Mouse (Mus musculus): ENCODE data around the gene Sptan1. TPM values are rescaled to one million over a fixed set of nuclear protein-coding genes. Genes with fewer than 3 reads are reported as not detected.

Gene Sptan1
- total and polyA plus RNA-seq, 3 experiments: 26.2 to 29.5 TPM; not detected in 1

- Histone ChIP-seq H3K27ac (ENCODE audit: control insufficient read depth, low read depth, low read length) (no peak overlapping the region), H3K4me1 (ENCODE audit: control insufficient read depth in 1 of 2, insufficient read depth in 2 of 2, low read length in 2 of 2) (peaks cover 0 to 5% of the 10 kb centered on the region in 2 experiments; a peak in 2 of 4 replicates), H3K9me3 (replicated peaks; ENCODE audit: insufficient read depth, low read length) (no peaks in the 10 kb centered on the region), H3K79me2 (ENCODE audit: control insufficient read depth, insufficient read depth, low read length, poor library complexity) (no peaks in the 10 kb centered on the region), H3K27me3 (ENCODE audit: control insufficient read depth in 1 of 2, insufficient read depth in 2 of 2, low read length in 2 of 2) (no peaks in the 10 kb centered on the region), H3K4me3 (ENCODE audit: control insufficient read depth in 1 of 2, insufficient read depth in 1 of 2, low read depth in 2 of 2, low read length in 2 of 2) (no peak overlapping the region), H3K36me3 (ENCODE audit: control insufficient read depth in 1 of 2, insufficient read depth in 2 of 2, low read length in 2 of 2) (peaks cover 0 to 2% of the 10 kb centered on the region in 2 experiments; a peak in 1 of 4 replicates), H3K9ac (ENCODE audit: control insufficient read depth, low read depth, low read length, poor library complexity, severe bottlenecking) (no peak overlapping the region)
- TF ChIP-seq UBTF (IDR thresholded peaks at IDR 0.05; ENCODE audit: borderline replicate concordance, insufficient read depth, low read depth, low read length) (no peak), USF1 (IDR thresholded peaks at IDR 0.05; ENCODE audit: low read depth, low read length) (no peak), MYC (IDR thresholded peaks at IDR 0.05; ENCODE audit: low read depth, low read length) (no peak), MAFK (IDR thresholded peaks at IDR 0.05; ENCODE audit: borderline replicate concordance, low read depth, low read length) (no peak), POLR2AphosphoS2 (IDR thresholded peaks at IDR 0.05; ENCODE audit: low read length) (no peak), ZMIZ1 (IDR thresholded peaks at IDR 0.05; ENCODE audit: low read depth, low read length) (no peak), HCFC1 (IDR thresholded peaks at IDR 0.05; ENCODE audit: low read depth, low read length) (no peak), BHLHE40 (IDR thresholded peaks at IDR 0.05; ENCODE audit: borderline replicate concordance, low read depth, low read length) (no peak), CHD1 (IDR thresholded peaks at IDR 0.05; ENCODE audit: low read depth, low read length) (no peak), ZKSCAN1 (IDR thresholded peaks at IDR 0.05; ENCODE audit: low read depth, low read length) (no peak), POLR2A (IDR thresholded peaks at IDR 0.05; ENCODE audit: control insufficient read depth in 1 of 2, insufficient read depth in 1 of 2, low read depth in 1 of 2, low read length in 2 of 2, poor library complexity in 1 of 2) (no peak), POLR2AphosphoS5 (IDR thresholded peaks at IDR 0.05; ENCODE audit: borderline replicate concordance, low read depth, low read length) (no peak), ZNF384 (IDR thresholded peaks at IDR 0.05; ENCODE audit: low read depth, low read length) (no peak; the same call in 1 of the 2 replicates), RCOR1 (IDR thresholded peaks at IDR 0.05; ENCODE audit: low read depth, low read length) (no peak), ELF1 (IDR thresholded peaks at IDR 0.05; ENCODE audit: low read depth, low read length) (no peak), TBP (IDR thresholded peaks at IDR 0.05; ENCODE audit: low read depth, low read length) (no peak), JUND (IDR thresholded peaks at IDR 0.05; ENCODE audit: low read depth, low read length) (no peak)
- peak; percentile 38 for DNase-seq (ENCODE audit: low read depth, low spot score)
These were observed 111.1 kb downstream of the Sptan1 start for GRCm38 (mm10) chr2:30076439-30076838.

- H3K4me1 ChIP-seq (ENCODE audit: control insufficient read depth in 1 of 2, insufficient read depth in 2 of 2, low read length in 2 of 2): peaks cover 0 to 5% of the 10 kb centered on the region in 2 experiments; a peak in 2 of 4 replicates
- no peaks in the 10 kb centered on the region for H3K9me3 ChIP-seq (replicated peaks; ENCODE audit: insufficient read depth, low read length)
- no peak for DNase-seq (ENCODE audit: low read depth, low spot score)
- peak overlapping the region; percentile 8 to 72; a peak in 3 of 4 replicates for H3K4me3 ChIP-seq (ENCODE audit: control insufficient read depth in 1 of 2, insufficient read depth in 1 of 2, low read depth in 2 of 2, low read length in 2 of 2)
- no peak for TF ChIP-seq USF2 (IDR thresholded peaks at IDR 0.05; ENCODE audit: borderline replicate concordance in 1 of 2, insufficient read depth in 1 of 2, low read depth in 1 of 2, low read length in 2 of 2)
- TF ChIP-seq GATA1 (IDR thresholded peaks at IDR 0.05; ENCODE audit: low read depth, low read length): no peak
- TF ChIP-seq RCOR1 (IDR thresholded peaks at IDR 0.05; ENCODE audit: low read depth, low read length): no peak
- peaks cover 0 to 2% of the 10 kb centered on the region in 2 experiments; a peak in 1 of 4 replicates for H3K36me3 ChIP-seq (ENCODE audit: control insufficient read depth in 1 of 2, insufficient read depth in 2 of 2, low read length in 2 of 2)
- no peaks in the 10 kb centered on the region for H3K79me2 ChIP-seq (ENCODE audit: control insufficient read depth, insufficient read depth, low read length, poor library complexity)
- no peak overlapping the region for H3K9ac ChIP-seq (ENCODE audit: control insufficient read depth, low read depth, low read length, poor library complexity, severe bottlenecking)
- H3K27ac ChIP-seq (ENCODE audit: control insufficient read depth, low read depth, low read length): peak overlapping the region; percentile 6; the same call in 1 of the 2 replicates
- no peaks in the 10 kb centered on the region for H3K27me3 ChIP-seq (ENCODE audit: control insufficient read depth in 1 of 2, insufficient read depth in 2 of 2, low read length in 2 of 2)
These were observed 111.6 kb downstream of the Sptan1 start for GRCm38 (mm10) chr2:30076959-30077358.
